Mouse (Mus musculus) regulatory T cell (primary cell): ENCODE measurements around the gene Cbln1.

Source experiments
- in situ Hi-C: fragments of 300-600 bp; cut with MboI, MseI; formaldehyde crosslinking; loops from one replicate; pipeline ENCODE4 v1.15.1; 2025; ENCODE audit warnings: high pct_unique_total_duplicates

Gene Cbln1

DNA sequence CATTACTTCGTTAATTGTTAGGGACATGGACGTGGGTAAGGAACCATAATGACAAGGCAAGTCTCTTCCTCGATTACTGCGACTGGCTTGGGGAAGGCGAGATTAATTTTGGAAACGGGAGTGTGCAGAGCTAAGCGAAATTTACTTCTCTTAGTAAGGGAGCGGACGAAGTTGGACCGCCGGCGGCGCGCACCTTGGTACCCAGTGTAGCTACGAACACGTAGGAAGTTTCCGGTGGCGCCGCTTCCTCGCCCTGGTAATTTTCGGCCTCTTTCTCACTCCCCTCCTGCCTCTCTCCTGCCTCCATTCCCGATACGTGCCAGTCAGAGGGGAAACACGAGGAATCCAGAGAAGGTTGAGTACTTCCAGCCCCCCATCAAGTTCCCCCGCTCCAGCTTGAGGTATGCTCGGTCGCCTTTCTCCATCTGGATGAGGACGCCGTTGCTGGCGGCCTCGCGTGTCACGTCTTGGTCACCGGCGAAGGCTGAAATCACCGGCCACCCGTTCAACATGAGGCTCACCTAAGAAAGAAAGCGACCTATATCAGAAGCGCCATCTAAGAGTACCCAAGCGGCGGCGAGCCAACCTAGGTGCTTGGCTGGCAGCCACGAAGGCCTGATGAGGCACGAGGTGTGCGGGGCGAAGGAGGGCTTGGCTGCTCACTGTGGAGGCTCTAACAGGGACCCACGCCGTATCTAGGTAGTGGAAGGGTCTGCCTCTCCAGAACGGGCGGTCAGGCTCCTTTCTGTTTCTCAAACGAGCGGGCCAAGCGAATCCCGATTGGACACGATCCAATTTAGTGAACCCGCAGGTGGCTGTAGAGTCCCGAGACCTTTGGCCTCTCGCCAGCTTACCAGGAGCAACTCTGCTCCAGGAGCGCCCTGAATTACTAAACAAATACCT, 2.2 kb downstream of the Cbln1 start:
- in situ Hi-C loops: no loop called here

DNA sequence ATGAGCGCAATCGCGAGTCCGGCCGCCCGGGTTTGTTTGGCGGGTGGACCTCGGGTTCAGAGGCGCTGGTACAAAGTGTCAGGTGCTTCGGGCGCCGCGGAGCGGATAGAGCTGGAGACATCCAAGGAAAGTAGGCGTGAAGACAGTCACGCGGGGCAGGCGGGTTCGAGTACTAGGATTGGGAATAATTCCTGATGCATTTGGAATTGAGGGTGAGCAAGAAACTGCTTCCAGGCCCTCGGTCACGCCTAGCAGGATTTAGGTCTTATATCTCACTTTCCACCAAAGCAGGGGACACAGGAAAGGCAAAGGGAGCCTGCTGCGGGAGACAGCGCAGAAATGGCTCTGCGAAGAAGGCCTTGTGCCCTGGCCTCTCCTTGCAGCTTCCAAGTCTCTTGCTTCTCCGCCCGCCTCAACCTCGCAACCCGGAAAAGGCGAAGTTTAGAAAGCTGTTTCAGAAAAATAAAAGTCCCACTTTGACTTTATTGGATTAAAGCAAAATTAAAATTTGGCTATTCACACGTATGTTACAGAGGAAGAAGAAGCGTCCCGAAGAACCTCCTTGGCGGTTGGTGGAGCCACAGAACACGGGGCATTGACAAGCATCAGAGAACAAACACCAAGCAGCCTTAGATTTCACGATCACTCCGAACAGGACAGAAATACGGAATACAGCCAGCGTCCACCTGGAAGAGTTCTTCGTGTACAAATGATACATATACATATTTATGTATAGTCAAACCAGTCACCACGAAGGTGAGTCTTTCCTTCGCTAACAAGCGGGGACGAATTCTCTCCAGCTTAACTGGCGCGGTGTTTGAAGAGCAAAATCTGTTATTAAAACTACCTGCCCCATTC, 3.2 kb downstream of the Cbln1 start:
- in situ Hi-C loops: no loop called here

DNA sequence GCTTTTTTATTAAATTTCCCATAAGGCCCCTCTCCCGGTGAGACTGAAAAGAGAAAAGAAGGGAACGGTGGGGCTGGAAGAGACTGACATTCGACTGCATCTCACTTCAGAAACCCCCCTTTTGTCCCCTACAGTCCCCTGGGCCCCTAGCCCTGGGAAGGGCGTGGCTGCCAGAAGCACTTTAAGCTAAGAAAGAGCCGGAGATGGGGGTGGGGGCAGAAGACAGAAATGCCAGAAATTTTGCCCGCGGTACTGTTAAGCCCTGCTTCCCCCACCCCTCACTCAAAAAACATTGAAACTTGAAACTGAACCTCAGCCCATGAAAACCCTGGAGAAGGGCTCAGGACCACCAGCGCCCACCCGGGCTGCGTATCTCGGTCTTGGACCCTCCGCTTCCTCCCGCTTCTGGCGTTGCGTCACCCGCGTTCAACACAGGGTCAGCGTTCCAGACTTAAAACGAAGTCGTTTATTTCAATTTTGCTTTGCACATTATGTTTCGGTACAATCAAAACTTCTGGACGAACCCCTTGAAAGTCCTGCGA, 3.9 kb downstream of the Cbln1 start:
- in situ Hi-C loops: no loop called here

DNA sequence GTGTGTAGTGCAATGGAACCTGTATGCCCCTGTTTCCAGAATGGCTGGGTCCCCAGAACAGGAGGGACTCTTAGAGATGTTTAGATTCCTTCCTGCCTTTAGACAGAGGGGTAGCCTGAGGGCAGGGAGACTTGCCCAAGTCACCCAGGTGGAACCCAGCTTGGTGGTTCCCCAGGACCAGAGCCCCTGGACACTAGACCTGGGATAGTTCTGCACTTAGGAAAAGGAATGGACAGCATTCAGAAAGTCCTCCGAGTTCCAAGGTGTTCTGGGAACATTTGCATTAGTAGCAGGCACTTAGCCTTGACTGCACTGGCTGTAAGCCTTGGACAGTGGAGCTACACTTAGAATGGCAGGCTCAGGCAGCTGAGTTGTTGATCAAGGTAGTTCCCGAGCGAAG, 4.5 kb downstream of the Cbln1 start:
- in situ Hi-C loops: no loop called here

DNA sequence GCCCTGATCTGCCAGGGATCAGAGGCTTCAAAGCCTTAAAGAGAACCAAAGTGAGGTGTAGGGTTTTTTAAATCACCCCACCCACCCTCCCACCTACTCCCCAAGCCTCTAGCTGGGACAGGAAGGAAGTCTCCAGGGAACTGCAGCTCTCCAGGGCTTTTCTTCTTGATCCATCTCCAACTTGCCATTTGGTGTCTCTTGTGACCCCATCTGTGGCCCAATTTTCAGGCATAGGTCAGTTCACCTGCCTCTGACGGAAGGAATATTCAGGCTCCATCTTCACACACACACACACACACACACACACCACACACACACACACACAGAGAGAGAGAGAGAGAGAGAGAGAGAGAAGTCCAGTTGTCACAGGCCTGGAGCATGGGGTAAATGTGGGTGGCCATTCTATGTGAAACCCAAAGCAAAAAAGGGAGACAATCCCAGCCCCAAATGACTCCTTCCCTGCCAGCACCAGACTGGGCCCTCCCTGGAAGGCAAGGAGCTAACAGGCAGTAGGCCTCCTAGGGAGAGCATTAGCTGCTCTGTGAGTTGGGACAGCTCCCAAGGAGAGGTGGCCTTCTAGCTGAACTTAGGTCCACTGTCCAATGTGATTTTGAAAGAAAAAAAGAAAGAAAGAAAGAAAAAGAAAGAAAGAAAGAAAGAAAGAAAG, 5.3 kb downstream of the Cbln1 start:
- in situ Hi-C loops: no loop called here

DNA sequence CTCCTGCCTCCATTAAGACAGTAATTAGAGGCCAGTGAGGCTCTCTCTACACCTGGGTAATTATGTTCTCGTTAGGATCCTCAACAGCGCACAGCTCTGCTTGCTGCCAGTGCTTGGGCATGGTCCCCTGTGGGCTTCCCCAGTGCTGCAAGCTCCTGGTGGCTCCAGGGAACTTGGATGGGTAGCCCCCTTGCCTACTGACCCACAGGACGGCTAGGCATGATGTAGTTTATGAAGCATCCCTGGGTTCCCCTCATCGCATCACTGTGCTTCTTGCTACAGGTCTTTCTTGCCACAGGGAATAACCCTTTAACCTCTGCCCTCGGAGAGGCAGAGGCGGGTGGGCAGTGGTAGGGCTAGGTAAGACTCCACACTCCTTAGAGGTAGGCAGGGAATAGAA, 6.1 kb downstream of the Cbln1 start:
- in situ Hi-C loops: no loop called here

DNA sequence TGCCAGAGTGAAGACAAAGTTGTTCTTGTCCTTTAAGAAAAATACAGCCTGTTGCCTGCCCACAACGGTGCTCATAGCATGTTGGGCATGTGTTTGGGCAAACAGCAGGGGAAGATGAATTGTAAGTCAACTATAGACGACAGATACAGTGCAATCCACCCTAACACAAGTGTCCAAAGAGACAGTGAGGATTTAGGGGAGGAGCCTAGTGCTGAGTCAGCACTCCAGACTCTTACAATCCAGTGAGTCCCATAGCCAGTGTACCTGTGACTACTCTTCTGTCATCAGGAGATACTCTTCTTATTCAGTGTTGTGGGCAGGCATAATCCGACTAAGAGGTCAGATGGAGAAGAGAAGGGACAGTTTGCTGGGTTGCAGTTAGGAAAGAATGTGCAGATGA, 8.0 kb downstream of the Cbln1 start:
- in situ Hi-C loops: no loop called here

DNA sequence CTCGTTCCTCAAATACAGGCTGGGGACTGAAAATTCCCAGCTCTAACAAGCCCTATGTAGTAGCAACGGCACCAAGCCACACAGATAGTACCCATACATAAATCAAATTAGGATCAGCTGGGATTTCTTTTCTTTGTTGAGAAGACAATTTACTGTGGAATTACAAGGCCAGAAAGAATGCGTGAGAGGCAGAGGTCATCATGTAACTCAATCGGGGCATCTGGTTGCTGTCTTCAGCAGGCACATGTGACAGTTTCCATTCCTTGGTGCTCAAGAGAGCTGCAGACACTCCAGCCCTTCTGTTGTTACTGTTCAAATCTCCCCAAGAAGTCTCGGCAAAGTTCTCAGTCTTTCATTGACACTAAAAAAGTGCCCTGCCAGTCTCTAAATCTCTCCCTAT, 10.6 kb downstream of the Cbln1 start:
- in situ Hi-C loops: no loop called here

DNA sequence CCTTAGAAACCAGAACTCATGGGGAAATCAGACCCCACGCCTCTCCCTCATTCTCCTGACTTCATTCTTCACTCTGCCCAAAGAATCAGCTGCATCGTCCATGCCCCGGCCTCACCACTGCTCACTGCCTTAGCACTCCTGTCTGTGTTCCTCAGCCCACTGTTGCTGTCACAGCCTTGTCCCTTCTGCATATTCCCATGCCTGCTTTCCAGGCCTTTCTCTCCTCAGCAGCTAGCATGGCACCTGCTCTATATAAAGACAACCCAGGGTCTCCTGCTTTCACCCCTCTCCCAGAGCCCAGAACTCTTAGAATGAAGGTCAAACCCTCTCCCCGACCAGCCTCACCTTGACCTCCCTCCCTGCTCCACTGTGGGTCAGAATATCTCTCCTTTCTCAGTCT, 15.5 kb downstream of the Cbln1 start:
- in situ Hi-C loops: no loop called here

DNA sequence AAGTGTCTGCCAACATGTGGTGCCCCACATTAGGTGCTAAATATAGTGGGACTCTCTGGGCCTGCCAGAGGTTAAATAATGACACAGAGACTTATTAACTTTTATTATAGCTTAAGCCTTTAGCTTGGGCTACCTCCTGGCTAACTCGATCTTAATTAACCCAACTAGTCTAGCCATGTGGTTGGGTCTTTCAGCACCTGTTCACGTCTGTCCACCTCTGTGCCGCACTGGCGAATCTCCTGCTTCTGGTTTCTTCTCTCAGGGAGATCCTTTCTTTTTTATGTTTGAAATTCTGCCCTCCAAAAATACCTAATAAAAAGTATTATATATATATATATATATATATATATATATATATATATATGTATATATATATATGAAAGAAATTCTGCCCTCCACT, 19.6 kb downstream of the Cbln1 start:
- in situ Hi-C loops: no loop called here

DNA sequence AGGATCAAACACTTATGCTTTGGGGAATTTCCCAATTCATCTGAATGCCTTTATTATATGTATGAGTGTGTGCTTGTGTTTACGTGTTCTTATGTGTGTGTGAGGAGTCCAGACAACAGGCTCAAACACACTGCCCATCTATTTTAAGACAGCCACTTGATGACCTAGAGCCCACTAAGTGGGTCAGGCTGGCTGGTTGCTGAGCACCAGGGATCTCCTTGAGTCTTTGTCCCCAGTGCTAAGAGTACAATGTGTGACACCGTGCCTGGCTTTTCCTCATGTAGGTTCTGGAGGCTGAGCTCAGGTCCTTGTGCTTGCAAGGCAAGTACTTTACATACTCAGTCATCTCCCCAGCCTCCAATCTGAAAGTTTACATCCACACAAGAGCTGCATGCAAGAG, 20.7 kb downstream of the Cbln1 start:
- in situ Hi-C loops: no loop called here

DNA sequence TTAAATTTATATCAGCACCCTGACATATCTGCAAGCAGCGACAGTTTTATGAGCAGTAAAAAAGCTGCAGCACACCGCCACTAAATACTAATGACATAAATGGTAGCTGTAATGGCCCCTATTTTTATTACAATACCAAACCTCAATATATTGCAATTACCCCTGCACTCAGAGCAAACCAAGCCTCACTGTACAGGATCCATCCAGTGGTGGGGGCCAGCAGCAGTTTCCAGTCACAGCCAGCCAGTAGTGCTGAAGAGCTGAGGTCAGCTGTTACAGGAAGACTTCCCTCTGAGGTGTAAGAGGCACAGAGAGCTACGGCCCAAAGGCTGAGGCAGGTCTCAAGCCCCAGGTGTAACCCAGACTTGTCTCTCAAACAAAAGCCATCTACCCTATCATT, 37.8 kb downstream of the Cbln1 start:
- in situ Hi-C loops: no loop called here

DNA sequence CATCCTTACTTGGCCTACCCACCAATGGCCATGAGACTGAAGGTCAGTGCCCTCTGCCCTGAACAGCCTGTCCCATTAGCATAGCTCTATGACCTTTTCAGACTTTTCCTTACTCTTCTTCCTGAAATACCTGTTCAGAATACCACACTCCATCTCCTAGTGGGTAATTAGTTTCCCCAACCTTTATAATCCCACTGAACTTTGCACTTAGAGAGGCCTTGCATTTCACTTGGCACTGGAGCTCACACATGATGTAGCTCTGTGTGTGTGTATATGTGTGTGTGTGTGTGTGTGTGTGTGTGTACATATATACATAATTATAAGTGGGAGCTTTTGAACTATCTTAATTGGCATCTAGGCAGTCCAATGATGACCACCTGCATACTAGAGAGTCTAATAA, 45.2 kb downstream of the Cbln1 start:
- in situ Hi-C loops: no loop called here

DNA sequence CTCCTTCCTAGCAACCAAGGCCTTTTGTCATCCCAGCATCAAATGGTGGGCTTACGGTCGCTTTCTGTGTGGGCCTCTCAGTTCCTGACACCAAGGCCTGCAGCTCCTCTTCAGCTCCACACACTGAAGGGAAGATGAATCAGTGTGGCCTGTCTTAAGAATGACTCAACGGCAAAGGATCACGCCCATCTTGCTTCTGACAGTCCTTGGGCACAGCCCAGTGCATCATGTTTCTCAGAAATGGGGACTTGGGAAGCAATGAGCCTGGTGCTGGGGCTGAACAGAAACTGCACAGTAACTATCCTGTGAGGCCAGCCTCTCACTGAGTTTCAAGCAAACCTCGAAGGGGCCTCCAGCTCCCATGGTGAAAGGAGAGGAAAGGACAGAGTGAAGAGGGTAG, 47.7 kb downstream of the Cbln1 start:
- in situ Hi-C loops: no loop called here

DNA sequence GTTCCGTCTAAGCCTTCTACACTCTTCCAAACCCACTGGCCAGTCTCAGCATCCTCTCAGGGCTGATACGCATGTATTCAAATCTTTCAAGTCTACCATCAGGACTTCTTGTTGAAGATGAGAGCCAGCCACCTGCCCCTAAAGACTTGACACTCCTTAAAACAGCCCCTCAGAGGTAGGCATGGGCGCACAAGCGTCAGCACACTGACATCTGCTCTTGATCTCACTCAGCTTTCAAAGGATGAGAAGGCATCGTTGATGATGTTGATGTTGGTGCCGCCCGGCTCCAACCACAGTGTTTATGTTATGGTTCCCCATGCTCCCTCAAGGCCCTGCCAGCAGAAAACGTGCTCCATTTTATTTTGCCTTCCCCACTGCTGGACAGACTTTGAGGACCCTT, 50.7 kb downstream of the Cbln1 start:
- in situ Hi-C loops: no loop called here
